Mouse (Mus musculus) brain, embryonic 18.5 days (tissue): ENCODE data around the gene Irf6.

ENCODE experiments used
- DNase-seq: peaks from one replicate; pipeline ENCODE4 v3.0.0-alpha.2; 2012; ENCODE audit warnings: low read depth, low spot score

The Irf6 gene

DNA sequence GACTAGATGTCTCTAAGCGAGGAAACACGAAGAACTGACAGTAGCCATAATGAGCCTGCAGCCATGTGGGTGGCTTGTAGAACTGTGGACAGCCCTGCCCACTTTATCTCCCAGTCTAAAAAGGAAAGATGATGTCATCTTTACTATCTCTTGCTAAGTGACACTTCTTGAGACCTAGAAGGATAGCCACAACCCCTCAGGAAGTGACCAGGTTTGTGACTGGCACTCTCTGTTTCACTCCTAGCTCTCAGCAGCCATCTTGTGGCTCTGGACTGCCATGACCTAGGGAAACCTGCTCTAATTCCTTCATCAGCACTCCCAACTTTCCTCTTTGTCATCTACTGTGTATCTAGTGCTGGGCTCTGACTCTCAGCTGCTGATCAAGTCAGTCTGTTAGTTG, 45.4 kb downstream of the Irf6 start:
- no peak for DNase-seq

DNA sequence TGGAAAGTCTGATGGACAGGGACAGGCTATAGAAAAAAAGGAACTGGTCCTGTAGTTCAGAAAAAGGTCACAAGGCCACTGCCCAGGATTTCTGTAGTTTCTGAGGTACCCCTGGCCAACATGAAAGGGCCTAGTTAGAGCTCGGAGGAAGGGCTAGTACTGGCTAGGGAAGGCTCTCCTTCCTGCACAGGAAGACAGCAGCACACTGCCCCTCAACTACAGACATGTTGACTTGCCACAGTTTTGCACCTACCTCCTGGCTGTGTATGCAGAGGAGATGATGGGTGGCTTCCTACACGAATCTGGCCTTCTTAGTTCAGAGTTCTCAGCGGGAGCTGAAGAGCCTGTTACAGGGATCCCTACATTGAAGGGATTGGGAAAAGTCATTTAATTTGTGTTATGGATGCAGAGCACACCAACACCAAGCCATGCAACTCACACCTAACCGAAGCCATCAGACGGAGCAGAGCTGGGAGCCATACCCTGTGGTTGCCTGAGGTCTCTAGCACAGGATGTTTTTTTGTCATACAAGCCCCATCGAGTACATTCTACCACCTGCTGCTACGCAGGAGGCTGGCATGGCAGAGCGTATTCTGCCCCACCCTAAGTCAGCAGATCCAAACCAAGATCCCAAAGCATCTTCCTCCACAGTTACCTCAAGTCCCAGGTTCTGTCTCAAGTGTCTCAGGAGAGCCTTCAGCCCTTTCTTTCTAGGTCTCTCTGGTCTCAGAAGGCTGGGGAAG, 47.9 kb downstream of the Irf6 start:
- no peak for DNase-seq

DNA sequence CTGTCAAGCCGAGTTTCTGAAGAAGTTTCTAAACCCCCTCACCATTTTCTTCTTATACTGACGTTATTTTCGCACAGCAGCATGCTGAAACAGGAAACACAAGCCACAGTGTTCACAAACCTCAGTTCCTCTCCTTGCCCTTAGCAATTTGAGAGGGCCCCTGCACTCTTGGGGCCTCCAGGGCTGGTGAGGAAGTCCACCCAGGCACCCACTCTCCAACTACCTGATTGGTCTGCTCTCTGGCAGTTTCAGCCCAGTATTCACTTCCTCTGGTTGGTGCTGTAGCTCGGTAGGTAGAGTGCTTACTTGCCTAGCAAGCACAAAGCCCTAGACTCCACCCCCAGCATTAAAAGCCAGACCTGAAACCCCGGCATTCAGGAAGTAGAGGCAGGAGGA, 48.5 kb downstream of the Irf6 start, which contains the start of gene Traf3ip3:
TSS of gene Traf3ip3 (minus strand) at position 321 of the 396 bp plus-strand sequence.
- DNase-seq = no peak

DNA sequence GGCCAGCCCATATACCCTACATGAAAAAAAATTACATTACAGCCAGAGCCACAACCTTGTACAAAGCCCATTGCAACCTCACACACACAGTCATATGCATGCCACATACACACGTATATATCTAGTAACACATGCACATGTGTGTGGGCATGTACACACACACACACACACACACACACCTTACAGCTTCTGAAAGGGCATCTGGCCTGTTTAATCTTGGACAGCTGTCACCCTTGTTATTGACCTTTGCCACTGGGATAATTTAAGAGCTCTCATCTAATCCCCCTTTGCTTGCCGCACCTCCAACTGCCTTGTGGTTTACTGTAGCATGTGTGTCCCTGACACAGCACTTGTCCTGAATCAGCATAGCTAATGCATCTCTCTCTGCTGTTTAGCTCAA, 50.9 kb downstream of the Irf6 start:
- no peak for DNase-seq

DNA sequence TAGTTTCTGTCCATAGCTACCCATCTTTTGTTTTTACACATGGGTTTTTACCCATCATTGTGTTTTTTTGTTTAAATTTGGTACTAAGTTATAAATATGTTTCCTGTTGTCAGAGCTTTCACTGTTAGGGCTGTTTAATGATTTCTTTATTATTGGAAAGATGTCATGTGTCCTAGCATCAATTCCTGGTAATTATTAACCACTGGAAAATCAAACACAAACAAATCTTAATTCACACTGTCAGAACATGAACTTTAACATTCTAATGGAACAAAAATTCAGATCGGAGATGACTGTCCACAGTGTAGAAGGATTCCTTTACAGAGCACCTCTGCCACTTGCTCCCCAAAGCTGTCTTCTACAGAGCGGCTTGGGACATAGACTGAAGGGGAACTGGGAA, 52.5 kb downstream of the Irf6 start:
- no peak for DNase-seq

DNA sequence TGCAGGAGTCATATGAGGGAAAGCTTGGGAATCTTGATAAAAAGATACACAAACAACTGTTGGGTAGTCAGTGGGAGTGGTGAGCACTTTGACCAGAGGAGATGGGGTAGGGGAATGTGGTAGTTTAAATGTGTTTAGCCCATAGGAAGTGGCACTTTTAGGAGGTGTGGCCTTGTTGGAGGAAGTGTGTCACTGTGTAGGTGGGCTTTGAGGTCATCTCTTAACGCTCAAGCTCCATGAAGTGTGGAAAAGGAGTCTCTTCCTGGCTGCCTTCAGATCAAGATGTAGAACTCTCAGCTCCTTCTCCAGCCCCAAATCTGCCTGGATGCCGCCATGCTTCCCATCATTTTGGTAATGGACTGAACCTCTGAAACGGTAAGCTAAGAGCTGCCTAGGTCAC, 54.6 kb downstream of the Irf6 start, which contains the start of gene Lamb3:
TSS of gene Lamb3 (plus strand) at position 197 of the 400 bp plus-strand sequence.
- DNase-seq = no peak

DNA sequence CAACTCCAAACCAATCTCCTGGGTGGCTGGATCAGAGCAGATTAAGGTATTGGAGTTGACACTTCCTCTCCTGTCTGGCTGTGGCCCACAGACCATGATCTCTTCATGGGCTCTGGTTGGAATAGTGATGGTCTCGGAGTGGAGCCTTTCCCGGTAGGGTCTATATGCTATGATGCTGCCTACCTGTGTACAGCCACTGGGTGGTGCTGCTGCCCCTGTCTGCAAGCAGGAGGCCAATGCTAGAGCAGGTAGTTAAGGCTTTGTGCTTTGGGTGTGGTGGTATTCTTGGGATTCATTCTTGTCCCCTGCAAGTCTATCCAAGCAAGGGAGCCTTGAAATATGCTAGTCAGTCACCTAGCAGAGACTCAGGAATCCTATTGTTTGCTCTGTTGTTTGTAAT, 55.3 kb downstream of the Irf6 start:
- no peak for DNase-seq

DNA sequence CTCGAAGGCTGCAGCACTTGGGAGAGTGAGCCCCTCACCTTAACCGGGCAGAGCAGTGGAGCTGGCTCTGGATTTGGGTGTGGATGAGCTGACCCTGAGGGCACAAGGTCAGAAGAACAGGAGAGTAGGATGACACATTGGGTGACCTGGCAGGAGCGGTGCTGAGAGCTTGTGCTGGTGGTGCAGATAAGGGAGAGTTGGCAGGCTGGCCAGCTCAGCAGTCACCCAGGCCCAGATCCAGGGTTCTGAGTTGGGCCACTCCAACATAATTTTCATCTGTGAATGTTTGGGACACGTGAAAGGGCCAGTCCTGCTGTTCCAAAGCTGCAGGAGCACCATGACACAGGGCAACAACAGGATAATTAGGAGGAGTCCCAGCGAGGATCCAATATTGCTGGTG, 58.5 kb downstream of the Irf6 start:
- DNase-seq = no peak

DNA sequence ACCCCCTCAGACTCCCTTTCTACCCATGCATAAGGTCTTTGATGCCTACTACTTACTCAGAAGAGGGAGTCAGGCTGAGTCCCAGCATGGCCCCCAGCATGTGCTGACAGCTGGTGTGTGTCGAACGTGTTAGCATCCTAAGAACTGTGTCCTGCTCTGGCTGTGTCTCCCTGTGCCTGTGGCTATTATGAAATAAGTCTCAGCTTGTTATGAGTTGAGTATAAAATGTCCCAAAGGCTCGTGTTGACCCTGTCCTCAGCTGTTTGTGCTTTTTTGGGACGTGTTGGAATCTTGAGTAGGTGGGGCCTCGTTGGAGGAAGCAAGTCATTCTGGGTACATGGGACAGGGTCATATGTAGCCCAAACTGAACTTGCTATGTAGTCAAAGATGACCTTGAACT, 61.1 kb downstream of the Irf6 start:
- DNase-seq = no peak

DNA sequence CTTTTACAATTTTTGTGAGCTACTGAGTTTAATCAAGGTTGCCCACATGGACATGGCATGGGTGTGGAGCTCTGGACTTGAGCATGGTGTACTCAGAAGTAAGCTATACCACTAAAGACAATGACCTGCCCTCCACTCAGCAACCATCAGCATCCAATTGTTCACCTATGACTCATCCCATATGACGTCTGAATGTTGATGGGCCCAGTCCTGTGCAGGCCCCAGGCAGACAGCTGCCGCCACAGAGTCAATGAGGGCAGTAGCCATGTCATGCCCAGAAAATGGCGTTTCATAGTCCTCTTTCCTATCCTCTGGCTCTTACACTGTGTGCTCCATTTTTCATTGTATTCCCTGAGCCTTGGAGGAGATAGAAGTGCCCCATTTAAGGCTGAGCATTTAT, 63.1 kb downstream of the Irf6 start:
- DNase-seq = no peak

DNA sequence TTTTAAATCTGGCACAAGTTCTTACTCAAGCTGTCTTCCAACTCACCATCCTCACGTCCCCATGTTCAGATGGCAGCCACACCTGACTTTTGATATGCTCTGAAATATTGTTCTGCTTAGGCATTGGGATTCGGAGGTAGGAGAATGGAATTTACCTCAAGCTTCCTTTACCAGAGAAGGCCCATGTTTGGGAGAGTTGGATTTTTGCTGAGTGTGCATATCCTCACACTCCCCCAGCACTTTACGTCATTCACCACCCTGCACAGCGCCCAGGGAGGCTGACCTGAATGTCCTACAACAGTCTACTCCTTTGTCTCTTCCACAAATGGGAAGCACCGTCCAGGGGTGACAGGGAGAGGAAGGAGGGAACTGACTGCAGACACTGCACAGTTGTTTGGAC, 67.5 kb downstream of the Irf6 start:
- no peak for DNase-seq
